Mouse (Mus musculus): ENCODE measurements around the gene Gnb1l.
A peak's percentile ranks its signal among the peaks of the same experiment; 100 is the strongest.

Gene Gnb1l

GRCm38 (mm10) chr16:18498558-18498990, at the start of gene Gnb1l, which contains the start of gene Rtl10:
Gnb1l (plus strand) TSS chr16:18498713.
Rtl10 (plus strand) TSS chr16:18498901.
- peak; percentile 98 for DNase-seq

GRCm38 (mm10) chr16:18449005-18449404, 49.5 kb upstream of the Gnb1l start:
- DNase-seq, result no peak

- DNase-seq, result no peak
These were observed 46.9 kb upstream of the Gnb1l start for GRCm38 (mm10) chr16:18451486-18452181.

- no peak for DNase-seq
These were observed 46.1 kb upstream of the Gnb1l start for GRCm38 (mm10) chr16:18452361-18452862.

GRCm38 (mm10) chr16:18453846-18454245, 44.7 kb upstream of the Gnb1l start:
- no peak for DNase-seq

GRCm38 (mm10) chr16:18455407-18455806, 43.1 kb upstream of the Gnb1l start:
- DNase-seq, result no peak

- DNase-seq, result no peak
These were observed 39.9 kb upstream of the Gnb1l start for GRCm38 (mm10) chr16:18458661-18459060.

- peak; percentile 72 for DNase-seq
These were observed 39.1 kb upstream of the Gnb1l start for GRCm38 (mm10) chr16:18459335-18459954.

- DNase-seq, result peak; percentile 86
These were observed 38.5 kb upstream of the Gnb1l start for GRCm38 (mm10) chr16:18459955-18460370.

- DNase-seq, result no peak
These were observed 37.7 kb upstream of the Gnb1l start for GRCm38 (mm10) chr16:18460826-18461225.

- peak; percentile 47 for DNase-seq
These were observed 36.5 kb upstream of the Gnb1l start for GRCm38 (mm10) chr16:18462031-18462430.

- DNase-seq, result peak; percentile 54
These were observed 35.9 kb upstream of the Gnb1l start for GRCm38 (mm10) chr16:18462598-18462997.

GRCm38 (mm10) chr16:18464271-18464670, 34.2 kb upstream of the Gnb1l start:
- peak; percentile 48 for DNase-seq

GRCm38 (mm10) chr16:18470829-18471228, 27.7 kb upstream of the Gnb1l start:
- DNase-seq, result no peak

- no peak for DNase-seq
These were observed 27.0 kb upstream of the Gnb1l start for GRCm38 (mm10) chr16:18471381-18471955.

GRCm38 (mm10) chr16:18471976-18472375, 26.5 kb upstream of the Gnb1l start:
- no peak for DNase-seq

- DNase-seq, result no peak
These were observed 26.1 kb upstream of the Gnb1l start for GRCm38 (mm10) chr16:18472416-18472815.

GRCm38 (mm10) chr16:18472976-18473375, 25.5 kb upstream of the Gnb1l start:
- DNase-seq, result no peak

- no peak for DNase-seq
These were observed 24.5 kb upstream of the Gnb1l start for GRCm38 (mm10) chr16:18474021-18474420.

GRCm38 (mm10) chr16:18477996-18478395, 20.5 kb upstream of the Gnb1l start:
- no peak for DNase-seq

- DNase-seq, result no peak
These were observed 18.8 kb upstream of the Gnb1l start for GRCm38 (mm10) chr16:18479667-18480066.

- DNase-seq, result no peak
These were observed 17.5 kb upstream of the Gnb1l start for GRCm38 (mm10) chr16:18480933-18481485.

- DNase-seq, result no peak
These were observed 16.1 kb upstream of the Gnb1l start for GRCm38 (mm10) chr16:18482431-18482830.

- DNase-seq, result no peak
These were observed 14.7 kb upstream of the Gnb1l start for GRCm38 (mm10) chr16:18483839-18484238.

All from thymus, postnatal 25 days (tissue).